Mouse (Mus musculus) heart, embryonic 13.5 days (tissue): ENCODE data around the gene Arpc5l. TPM values are rescaled to one million over a fixed set of nuclear protein-coding genes. Genes with fewer than 3 reads are reported as not detected.

Experiments used
- polyA plus RNA-seq: library from polyadenylated mRNA; unstranded; fragments of >200 nt; fragmentation: Nextera tagmentation; extraction: Ambion mirVana; gene quantifications from 2 replicates; pipeline ENCODE4 v1.2.1, GENCODE M21; 2015

The Arpc5l gene
- polyA plus RNA-seq, 1 experiment from 2014 or later, result 75.4 TPM

Other genes starting within 250 kb of the Arpc5l start
- gene Nr6a1, start 77.7 kb upstream of the Arpc5l start, polyA plus RNA-seq, result 0.87 and 1.2 TPM in 2 replicates
- 5.0 and 5.1 TPM in 2 replicates for gene Olfml2a, start 73.4 kb upstream of the Arpc5l start, polyA plus RNA-seq
- 1.1 and 1.3 TPM in 2 replicates for gene Wdr38, start 7.9 kb upstream of the Arpc5l start, polyA plus RNA-seq
- 628 and 659 TPM in 2 replicates for gene Rpl35, start 276 bp downstream of the Arpc5l start, polyA plus RNA-seq
- gene Golga1, start 60.2 kb downstream of the Arpc5l start, polyA plus RNA-seq, result 17.0 and 19.5 TPM in 2 replicates
- gene Scai, start 185.4 kb downstream of the Arpc5l start, polyA plus RNA-seq, result 5.7 and 6.6 TPM in 2 replicates
- gene Ppp6c, start 221.1 kb downstream of the Arpc5l start, polyA plus RNA-seq, result 44.4 and 46.2 TPM in 2 replicates